Comparison of ENCODE assay signal across 26 mouse cellular contexts in the genomic region with DNA sequence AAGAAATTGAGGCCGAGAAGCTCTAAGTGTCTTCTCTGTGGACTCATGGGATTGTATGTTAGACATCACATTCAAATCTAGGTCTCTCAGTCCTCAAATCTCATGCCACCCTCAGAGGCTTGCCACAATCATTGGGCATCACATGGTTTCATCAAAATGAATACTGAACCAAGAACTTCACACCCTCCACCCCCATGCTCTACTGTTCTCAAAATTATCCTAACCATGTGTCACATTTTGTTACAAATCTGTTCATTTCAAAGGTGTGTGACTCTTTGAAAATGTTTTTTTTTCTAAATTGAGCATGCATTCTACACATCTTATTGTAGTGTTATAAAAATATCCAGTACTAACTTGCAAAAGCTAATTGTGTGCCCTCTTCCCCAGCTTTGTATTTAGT.
DNase-seq lines count a peak whose midpoint lies in the region; ATAC-seq lines count a peak whose summit lies in the region.
"Had no signal": no experiment of that assay in that cellular context is flagged by ENCODE, and none has a peak within 500 bp of the region (broad histone marks: within the 10 kb centered on the region; RNA-seq: fewer than 3 reads in every experiment).

No protein-coding gene starts in this region.

- DNase-seq in frontal cortex, postnatal 14 days (ENCODE audit: low spot score in 2 of 2): no peak
- DNase-seq in midbrain, embryonic 11.5 days (ENCODE audit: low spot score, missing footprints): peak; percentile 10
- no peak for DNase-seq in midbrain, embryonic 10.5 days (ENCODE audit: low spot score)
- peak; percentile 54 for DNase-seq in layer of hippocampus, adult 9-11 months
- DNase-seq in right cerebral cortex, postnatal 36 days (ENCODE audit: low spot score in 2 of 2): peak; percentile 18 to 65
- no peak for DNase-seq in urinary bladder, postnatal 36 days (ENCODE audit: low spot score in 2 of 2)
- no peak for DNase-seq in lung, postnatal 4 days
- DNase-seq: adrenal gland, adult 8-10 months; cerebellum, adult 18-20 months; cerebellum, postnatal 25 days; gastrocnemius, postnatal 14 days; heart, adult 11 months; heart, postnatal 10 days; kidney, postnatal 36 days had no signal

- no peaks in the 10 kb centered on the region for H3K4me1 ChIP-seq in midbrain, embryonic 11.5 days (ENCODE audit: control insufficient read depth, insufficient read depth, low read length)
- H3K4me1 ChIP-seq in midbrain, embryonic 10.5 days: peaks cover 4% of the 10 kb centered on the region
- H3K4me1 ChIP-seq: embryonic facial prominence, embryonic 13.5 days; intestine, embryonic 15.5 days had no signal

- no peaks in the 10 kb centered on the region for H3K9me3 ChIP-seq in midbrain, embryonic 11.5 days (ENCODE audit: control insufficient read depth, low read length)
- no peaks in the 10 kb centered on the region; the same call in 1 of the 2 replicates for H3K9me3 ChIP-seq in midbrain, embryonic 10.5 days (replicated peaks)
- H3K9me3 ChIP-seq: embryonic facial prominence, embryonic 13.5 days; forebrain, embryonic 12.5 days; heart, embryonic 12.5 days; hindbrain, embryonic 10.5 days; intestine, embryonic 15.5 days; neural tube, embryonic 15.5 days had no signal

- H3K4me3 ChIP-seq in midbrain, embryonic 11.5 days (ENCODE audit: low read depth, low read length): no peak overlapping the region
- H3K4me3 ChIP-seq in midbrain, embryonic 10.5 days: no peak overlapping the region
- H3K4me3 ChIP-seq: embryonic facial prominence, embryonic 13.5 days; erythroblast, embryonic 14.5 days; forebrain, embryonic 12.5 days; heart, embryonic 12.5 days; hindbrain, embryonic 10.5 days; intestine, embryonic 15.5 days; midbrain, embryonic 12.5 days; neural tube, embryonic 15.5 days had no signal

- peaks cover 2% of the 10 kb centered on the region; the same call in 1 of the 2 replicates for H3K27me3 ChIP-seq in midbrain, embryonic 11.5 days (ENCODE audit: control insufficient read depth, insufficient read depth, low read length)
- peaks cover 12% of the 10 kb centered on the region; the same call in 1 of the 2 replicates for H3K27me3 ChIP-seq in midbrain, embryonic 10.5 days (ENCODE audit: low read depth, poor library complexity, severe bottlenecking)
- H3K27me3 ChIP-seq: embryonic facial prominence, embryonic 13.5 days; forebrain, embryonic 12.5 days; heart, embryonic 12.5 days; intestine, embryonic 15.5 days; midbrain, embryonic 12.5 days; neural tube, embryonic 15.5 days had no signal

- H3K4me2 ChIP-seq in midbrain, embryonic 11.5 days: no peak overlapping the region
- H3K4me2 ChIP-seq: embryonic facial prominence, embryonic 13.5 days; forebrain, embryonic 12.5 days; heart, embryonic 12.5 days; intestine, embryonic 15.5 days; midbrain, embryonic 12.5 days; neural tube, embryonic 15.5 days had no signal

- no peaks in the 10 kb centered on the region for H3K36me3 ChIP-seq in midbrain, embryonic 11.5 days (ENCODE audit: control insufficient read depth, insufficient read depth, low read length)
- H3K36me3 ChIP-seq in midbrain, embryonic 10.5 days: no peaks in the 10 kb centered on the region
- H3K36me3 ChIP-seq: embryonic facial prominence, embryonic 13.5 days; forebrain, embryonic 12.5 days; heart, embryonic 12.5 days; hindbrain, embryonic 10.5 days; intestine, embryonic 15.5 days; midbrain, embryonic 12.5 days; neural tube, embryonic 15.5 days had no signal

- ATAC-seq in frontal cortex, adult (ENCODE audit: low TSS enrichment): peak; percentile 98
- no peak for ATAC-seq in midbrain, embryonic 11.5 days (ENCODE audit: low FRiP score)
- ATAC-seq: activated CD4-positive, CD25-positive, alpha-beta regulatory T cell, adult 4 months; hindbrain, embryonic 16.5 days; intestine, embryonic 15.5 days had no signal

- H3K9ac ChIP-seq in midbrain, embryonic 11.5 days (ENCODE audit: low read length): no peak overlapping the region
- H3K9ac ChIP-seq: embryonic facial prominence, embryonic 13.5 days; forebrain, embryonic 12.5 days; heart, embryonic 12.5 days; intestine, embryonic 15.5 days; midbrain, embryonic 12.5 days; neural tube, embryonic 15.5 days had no signal

- no peak overlapping the region for H3K27ac ChIP-seq in midbrain, embryonic 11.5 days (ENCODE audit: low read depth, low read length)
- no peak overlapping the region for H3K27ac ChIP-seq in midbrain, embryonic 10.5 days (replicated peaks)
- H3K27ac ChIP-seq: embryonic facial prominence, embryonic 13.5 days; forebrain, embryonic 12.5 days; hindbrain, embryonic 10.5 days; intestine, embryonic 15.5 days; midbrain, embryonic 12.5 days; neural tube, embryonic 15.5 days; stomach, postnatal 0 days had no signal

- WGBS in midbrain, embryonic 11.5 days: 95% methylated on average over 1 of the region's 1 CpGs
- 93% methylated on average over 1 of the region's 1 CpGs for WGBS in midbrain, embryonic 10.5 days

Comparison
In these comparisons a context has a peak if more than half of its experiments do, and no peak if none do; other contexts are left out.
1. DNase-seq: peak in midbrain, embryonic 11.5 days (single experiment), layer of hippocampus, adult 9-11 months (single experiment) and right cerebral cortex, postnatal 36 days (2 of 2); none in frontal cortex, postnatal 14 days (0 of 2), midbrain, embryonic 10.5 days (single experiment), urinary bladder, postnatal 36 days (0 of 2) and lung, postnatal 4 days (0 of 2).